Mouse (Mus musculus) left cerebral cortex, postnatal 25 days (tissue): ENCODE data around the gene Fgfr2. TPM values are rescaled to one million over a fixed set of nuclear protein-coding genes. Genes with fewer than 3 reads are reported as not detected.

ENCODE experiments used
- DNase-seq, 2 experiments: peaks; one replicate each; pipeline ENCODE4 v3.0.0; 2022; ENCODE audit warnings: low spot score in 2 of 2, mixed read lengths in 1 of 2
- intact Hi-C: fragments of 180-260 bp; cut with DNase I; formaldehyde crosslinking; loops from one replicate; pipeline ENCODE4 v1.15.1; 2025
- total RNA-seq, 2 experiments: library from RNA; stranded (reverse); gene quantifications; 2 replicates each; pipeline ENCODE4 v1.2.3; 2021

The Fgfr2 gene
- total RNA-seq, 2 experiments from 2014 or later, result 37.1 to 42.0 TPM

DNA sequence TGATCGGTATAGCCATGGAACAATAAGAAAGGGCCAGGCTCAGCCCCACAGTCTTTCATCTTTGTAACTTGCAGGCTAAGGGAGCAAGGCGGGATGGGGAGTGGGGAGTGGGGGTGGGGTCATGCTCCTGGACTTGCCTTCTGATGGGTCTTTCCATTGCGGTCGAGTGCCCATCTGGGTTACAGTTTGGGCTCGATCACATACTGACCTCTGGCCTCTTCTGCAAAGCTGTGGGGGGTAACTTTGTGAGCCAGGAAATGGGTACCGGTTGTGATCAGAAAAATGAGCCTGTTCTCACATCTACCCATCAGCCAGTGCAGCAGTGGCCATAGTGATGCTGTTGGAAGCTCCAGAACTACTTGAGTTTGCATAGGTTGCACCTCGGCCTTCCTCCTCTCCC lies 2164.6 kb downstream of the Fgfr2 start:
- intact Hi-C loops, result no loop called here
- no peak for DNase-seq

DNA sequence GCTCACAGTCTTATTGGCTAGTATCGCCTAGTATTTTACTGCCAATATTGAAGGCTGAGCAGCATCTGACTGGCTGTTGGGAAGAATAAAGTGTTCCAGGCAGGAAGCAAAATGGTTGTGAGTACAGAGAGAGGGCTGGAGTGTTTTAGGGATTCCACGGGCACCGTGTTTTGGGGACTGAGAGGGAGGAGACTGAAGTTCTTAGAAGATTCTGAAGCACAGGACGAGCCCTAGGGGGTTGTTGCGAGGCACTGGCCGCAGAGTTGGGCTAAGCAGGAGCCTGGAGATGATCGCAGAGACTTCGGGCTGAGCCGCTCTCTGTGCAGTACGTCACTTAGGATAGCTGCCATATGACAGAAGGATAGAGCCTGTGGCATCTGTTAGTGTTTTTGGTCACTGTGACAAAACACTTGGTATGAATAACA lies 2169.0 kb downstream of the Fgfr2 start:
- no peak for DNase-seq
- intact Hi-C loops, result no loop called here

DNA sequence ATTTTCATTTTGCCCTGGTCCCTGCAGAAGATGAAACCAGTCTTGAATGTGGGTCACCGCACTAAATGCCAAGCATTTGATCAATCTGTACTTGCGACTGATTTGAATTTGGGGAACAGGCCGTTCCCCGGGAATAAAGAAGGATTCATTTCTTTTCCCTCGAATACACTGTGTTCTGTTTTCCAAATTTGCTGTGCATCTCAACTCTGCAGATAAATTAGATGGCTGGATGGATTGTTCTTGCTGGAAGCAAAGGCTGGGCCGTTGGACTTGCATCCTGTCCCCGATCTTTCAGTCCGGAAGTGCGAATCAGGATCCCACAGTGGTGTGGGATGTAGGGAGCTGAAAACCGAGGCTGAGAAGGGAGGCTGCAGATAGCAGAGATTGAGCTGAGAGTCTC lies 2169.8 kb downstream of the Fgfr2 start:
- intact Hi-C loops, result no loop called here
- DNase-seq, result peak in 1 of 2 experiments; percentile 51

DNA sequence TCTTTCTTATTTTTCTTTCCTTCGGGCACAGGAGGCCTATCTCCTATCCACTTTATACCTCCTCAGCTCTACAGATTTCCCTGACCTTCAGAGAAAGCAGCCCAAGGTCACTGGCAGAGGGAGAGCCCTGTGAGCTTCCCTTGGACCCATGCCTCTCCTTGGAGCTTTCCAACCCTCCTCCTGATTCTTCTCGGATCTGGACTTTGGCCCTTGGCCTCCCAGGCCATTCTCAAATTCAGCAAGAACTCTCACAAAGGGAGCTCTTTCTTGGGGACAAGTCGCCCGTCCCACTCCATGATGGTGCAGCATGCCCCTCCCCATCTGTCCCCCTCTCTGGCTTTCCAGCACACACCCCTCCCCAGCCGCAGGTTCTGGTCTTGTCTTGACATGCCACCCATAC lies 2172.1 kb downstream of the Fgfr2 start:
- intact Hi-C loops, result no loop called here
- no peak for DNase-seq

DNA sequence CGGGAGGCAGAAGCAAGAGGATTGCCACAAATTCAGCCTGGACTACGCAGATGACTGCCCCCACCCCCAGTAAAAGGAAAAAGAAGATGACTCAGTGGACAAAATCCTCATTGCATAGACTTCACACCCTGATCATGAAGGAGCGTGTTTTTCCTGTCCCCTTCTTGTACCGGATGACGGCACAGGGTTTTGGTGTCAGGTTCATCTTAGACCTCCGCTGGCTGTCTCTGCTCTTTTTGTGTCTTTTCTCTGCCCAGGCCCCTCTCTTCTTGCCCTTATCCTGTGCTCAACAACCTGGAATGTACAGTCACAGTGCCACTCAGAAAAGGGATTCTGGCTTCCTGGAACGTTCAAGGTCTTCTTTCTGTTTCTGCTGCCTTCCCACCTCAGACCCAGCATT lies 2172.7 kb downstream of the Fgfr2 start:
- intact Hi-C loops, result no loop called here
- no peak for DNase-seq

DNA sequence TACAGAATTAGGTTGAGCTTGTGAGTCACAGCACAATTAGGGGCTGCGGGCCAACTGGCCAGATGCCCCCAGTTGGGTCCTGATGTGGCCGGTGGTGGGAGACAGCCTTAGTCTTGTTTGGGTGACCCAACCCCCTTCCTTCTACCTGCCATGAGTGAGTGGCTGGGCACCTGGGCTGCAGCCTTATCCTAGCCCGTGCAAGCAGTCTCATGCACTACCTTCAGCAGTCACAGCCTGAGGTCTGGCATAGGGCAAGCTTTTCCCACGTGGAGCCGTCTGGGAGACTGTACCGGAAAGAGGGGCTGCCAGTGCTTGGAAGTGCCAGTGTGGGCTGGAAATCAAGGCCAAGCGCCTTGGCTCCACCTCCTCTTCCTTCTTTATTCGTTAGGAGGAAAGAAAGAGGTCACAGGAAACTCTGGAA lies 2173.8 kb downstream of the Fgfr2 start:
- peak in 1 of 2 experiments; percentile 70 for DNase-seq
- intact Hi-C loops, result no loop called here

DNA sequence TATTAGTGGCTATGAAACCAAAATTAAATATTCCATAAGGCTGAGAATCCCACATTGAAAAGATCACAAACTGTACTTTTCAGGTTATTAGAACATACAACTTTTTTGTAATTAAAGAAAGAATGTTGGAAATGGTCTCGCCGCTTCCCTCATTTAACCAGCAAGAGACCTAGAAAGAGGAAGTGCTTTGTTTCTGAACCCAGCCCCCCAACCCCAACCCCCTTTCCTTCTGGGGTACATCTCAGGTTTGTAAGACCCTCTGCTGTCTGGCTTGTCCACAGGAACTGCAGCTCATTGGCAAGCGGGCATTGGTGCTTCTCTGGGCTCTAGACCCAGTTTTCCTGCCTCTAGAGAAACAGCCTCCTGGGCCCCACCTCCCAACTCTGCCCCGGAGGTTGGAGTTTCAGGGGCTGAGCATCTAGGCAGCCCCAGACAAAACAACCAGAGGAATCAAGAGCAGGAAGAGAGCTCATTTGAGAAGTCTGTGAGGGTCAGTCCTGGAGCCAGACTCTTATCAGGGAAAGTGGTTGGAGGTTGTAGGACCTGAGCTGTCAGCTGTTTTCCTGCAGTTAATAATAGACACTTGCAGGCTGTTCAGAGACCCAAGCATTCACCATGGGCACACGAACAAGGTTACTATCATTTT lies 2174.5 kb downstream of the Fgfr2 start:
- DNase-seq, result no peak
- intact Hi-C loops, result no loop called here

DNA sequence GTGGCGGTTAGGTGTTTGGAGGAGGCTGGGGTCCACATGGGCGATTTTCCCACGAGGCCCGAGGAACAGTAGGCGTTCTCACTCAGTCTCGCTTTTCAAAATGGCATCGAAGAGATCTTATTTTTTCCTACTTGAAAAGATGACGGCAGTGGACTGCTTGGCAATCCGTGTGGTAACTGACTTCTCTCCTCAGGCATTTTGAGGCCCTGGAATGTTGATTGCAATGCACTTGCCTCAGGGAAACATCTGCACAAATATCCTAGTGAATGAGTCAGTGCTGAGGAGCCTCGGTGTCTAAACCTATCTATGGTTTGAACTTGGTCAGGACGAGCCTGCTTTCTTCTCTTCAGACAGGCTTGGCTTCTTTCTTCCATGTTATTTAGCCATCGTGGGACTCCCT lies 2176.8 kb downstream of the Fgfr2 start:
- intact Hi-C loops, result no loop called here
- no peak for DNase-seq

DNA sequence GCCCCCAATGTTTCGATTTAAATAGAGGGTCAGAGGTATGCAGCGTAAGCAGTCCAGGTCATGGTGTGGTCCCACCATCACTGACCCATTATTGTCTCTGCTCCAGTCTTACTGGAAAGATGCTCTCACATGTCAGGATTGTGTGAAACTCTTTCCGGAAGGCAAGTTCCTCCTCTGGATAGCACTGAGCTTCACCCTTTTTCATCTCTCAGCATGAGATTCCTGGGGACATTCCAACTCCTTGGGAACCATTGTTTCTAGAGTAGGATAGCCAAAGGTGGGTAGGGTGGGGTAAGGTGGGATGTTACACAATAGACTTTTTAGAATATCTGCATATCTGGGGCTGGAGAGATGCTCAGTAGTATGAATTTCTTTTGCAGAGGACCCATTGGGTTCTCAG lies 2177.4 kb downstream of the Fgfr2 start:
- intact Hi-C loops, result no loop called here
- DNase-seq, result no peak

DNA sequence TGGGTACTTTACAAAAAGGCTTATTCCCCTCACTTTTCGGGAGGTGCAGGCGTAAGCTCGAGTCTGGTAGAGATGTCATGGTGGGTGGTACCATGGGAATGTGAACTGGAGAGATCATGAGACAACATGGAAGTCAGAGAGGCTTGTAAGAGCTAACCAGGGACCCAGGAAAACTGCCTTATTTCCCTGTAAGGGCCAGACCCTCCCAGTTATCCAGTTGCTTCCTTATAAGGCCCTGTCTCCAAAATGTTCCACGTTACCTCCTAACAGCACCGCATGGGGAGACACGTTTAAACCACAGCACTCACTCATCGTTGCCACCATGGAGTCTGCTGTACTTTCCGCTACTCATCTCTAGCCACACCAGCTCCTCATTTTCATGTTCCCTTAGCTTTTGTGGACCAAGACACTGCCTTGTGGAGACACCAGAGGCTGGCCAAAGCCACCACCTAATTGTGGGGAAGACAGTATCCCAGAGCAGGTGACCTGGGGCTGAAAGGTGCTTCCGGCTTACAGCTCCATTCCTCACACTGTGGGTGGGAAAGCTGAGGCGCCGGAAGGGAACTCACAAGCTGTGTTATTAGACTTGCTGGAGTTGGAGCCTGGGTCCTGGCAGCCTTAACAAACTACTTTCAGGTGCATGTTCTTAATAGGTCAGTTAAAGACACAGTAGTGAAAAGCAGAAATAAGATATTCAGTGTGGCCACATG lies 2178.2 kb downstream of the Fgfr2 start:
- intact Hi-C loops, result no loop called here
- DNase-seq, result no peak

DNA sequence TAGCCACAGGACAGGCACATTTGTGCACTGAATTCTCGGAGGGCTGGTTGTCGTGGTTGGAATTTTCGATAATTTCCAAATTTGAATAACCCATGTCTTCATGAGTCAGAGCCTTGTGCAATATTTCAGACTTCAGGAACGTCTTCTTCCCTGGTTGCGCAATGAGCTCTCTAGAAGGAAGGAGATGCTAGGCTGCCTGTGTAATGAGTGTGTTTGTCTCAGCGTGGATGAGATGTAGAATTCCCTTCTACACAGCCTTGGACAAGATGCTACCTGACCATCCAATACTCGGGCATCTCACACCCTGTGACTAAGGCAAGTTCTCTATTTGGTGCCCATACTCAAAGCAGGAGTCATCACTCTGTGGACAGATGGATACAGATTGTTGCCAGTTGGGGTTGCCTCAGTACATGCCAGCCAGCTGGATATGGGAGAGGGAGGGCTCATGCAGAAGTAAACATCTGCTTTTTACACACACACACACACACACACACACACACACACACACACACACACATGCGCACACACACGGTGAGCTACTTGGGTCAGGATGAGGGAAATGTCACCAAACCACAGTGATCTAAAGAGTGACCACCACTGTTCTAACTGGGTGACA lies 2179.8 kb downstream of the Fgfr2 start:
- intact Hi-C loops, result no loop called here
- no peak for DNase-seq

DNA sequence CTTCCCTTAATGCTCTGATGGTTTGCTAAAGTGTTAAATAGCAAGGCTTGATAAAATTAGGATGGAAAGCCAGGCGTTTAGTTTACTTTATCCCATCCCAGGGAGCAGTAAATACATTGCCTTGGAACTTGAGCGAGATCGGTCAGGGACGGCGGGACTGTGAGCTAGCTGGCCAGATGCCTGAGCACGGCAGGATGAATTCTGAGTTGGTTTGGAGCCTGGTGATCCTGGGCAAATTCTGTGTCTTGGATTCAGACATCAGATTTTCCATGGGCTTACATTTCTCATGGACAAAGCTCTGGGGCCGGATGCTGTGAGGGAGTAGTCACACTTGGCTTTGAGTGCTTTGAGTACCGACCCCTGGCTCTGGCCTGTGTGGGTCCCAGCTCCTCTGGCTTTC lies 2182.4 kb downstream of the Fgfr2 start:
- no peak for DNase-seq
- intact Hi-C loops, result no loop called here

DNA sequence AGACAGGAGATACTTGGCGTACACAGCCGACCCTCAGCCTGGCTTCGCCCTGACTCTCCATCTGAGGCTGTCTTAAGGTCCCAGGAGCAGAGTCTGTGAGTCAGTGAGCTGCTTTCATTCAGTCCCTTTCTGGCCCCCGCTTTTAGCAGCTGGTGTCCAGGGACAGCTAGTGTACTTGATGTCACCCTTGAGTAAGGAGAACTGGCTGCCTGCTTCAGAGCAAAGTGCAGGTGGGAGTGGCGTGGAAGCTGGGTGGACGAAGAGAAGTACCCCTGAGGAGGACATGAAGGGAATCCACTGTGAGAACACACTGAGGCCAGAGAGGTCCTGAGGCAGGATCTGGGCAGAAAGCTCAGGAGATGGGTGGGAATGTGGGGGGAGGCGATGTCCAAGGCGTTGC lies 2184.3 kb downstream of the Fgfr2 start:
- no peak for DNase-seq
- intact Hi-C loops, result no loop called here

DNA sequence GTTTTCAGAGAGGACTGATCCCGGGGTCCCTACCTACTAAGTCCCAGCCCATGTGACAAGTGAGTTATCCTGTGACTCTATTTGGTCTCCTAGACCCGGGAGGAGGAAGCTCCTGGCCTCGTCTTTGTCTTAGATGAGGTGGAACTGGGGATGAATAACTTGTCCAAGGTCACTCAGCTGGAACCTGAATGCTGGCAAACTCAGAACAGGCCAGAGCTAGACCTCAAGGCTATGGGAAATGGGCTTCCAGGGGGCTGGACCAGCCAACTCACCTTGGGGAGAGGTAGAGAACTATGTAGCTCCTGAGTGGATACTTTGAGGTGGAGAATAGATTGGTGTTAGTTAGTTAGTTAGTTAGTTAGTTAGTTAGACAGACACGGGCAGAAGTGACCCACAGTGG lies 2185.1 kb downstream of the Fgfr2 start:
- intact Hi-C loops, result no loop called here
- no peak for DNase-seq

DNA sequence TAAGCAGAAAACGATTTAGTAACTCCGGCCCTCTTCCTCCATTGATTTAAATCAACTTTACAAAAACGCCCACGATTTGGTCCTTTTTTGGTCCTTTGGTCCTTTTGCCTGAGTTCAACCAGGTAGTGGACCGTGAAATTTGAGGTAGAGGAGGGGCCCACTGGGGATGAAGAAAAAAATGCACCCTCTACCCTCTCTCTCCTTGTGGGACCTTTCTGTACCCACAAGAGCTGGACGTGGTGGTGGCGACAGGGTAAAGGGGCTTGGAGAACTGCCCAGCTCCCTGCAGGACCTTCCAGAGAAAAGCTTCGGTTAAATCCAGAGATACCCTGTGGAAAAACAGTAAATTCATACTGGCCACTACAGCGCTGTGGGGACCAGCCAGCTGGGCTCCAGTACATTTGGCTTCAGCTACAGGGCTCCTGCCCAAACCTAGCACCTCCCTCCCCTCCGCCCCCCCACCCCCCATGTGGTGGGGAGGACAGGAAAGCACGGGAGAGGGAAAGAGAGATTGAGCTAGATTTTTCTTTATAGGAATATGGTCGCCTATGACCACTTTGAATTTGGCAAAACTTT lies 2185.8 kb downstream of the Fgfr2 start:
- intact Hi-C loops, result no loop called here
- DNase-seq, result no peak

DNA sequence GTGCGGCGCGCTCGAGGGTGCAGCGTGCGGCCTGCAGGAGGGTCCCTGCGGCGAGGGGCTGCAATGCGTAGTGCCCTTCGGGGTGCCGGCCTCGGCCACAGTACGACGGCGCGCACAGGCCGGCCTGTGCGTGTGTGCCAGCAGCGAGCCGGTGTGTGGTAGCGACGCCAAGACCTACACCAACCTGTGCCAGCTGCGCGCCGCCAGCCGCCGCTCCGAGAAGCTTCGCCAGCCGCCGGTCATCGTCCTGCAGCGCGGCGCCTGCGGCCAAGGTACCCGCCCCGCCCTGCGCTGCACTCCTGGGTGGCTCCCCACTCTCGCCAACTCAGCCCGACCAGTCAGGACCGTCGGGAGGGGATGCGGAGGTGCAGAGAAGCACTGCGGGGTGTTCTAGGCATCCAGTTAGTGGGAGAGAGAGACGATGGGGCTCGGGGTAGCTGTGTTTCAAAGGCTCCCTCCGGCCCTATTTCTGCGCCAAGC lies 2186.6 kb downstream of the Fgfr2 start:
- no peak for DNase-seq
- intact Hi-C loops, result no loop called here

DNA sequence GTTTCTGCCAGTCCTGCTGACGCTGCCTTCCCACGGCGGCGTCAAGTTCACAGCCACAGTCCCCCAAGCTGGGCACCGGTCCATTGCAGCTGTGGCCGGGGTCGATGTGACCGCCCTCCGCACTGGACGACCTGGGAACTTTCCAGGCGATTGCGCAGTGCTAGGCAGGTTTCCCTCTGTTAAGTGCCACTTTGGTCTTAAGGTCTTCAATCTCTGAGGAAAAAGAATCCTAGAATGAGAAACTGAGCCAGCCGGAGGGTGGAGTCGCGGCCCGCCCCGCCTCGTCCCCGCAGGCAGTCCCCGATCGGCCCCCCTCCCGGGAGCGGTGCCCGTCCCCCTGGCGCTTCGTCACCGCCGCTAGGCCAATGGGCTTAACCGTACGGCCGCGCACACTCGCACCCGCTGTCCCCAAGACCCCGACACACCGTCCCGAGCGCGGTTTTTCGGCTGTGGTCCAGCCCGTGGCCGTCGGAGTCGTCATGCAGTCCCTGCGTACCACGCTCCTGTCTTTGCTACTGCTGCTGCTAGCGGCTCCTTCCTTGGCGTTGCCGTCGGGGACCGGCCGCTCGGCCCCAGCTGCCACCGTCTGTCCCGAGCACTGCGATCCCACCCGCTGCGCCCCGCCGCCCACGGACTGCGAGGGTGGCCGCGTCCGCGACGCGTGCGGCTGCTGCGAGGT lies 2187.2 kb downstream of the Fgfr2 start, which contains the start of gene Htra1:
Gene Htra1, plus strand, starts transcription at position 319 of the 679 bp plus-strand sequence.
- intact Hi-C loops, result no loop called here

DNA sequence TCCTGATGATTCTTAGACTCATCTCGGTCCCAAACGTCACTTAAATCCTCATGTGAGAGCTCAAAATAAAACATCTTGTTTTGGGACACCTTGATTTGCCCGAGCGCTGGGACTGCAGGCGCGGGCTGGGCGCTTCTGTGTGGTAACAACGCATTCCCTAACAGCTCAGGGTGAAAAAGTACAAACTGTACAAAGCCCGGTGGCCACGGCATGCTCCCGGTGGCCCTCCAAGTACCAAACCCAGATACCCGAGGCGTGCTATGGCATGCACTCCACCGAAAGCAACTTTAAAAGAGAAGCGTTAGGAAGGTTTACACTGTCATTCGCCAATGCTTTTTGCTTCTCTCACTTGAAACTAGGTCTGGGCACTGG lies 2187.7 kb downstream of the Fgfr2 start:
- DNase-seq, result no peak
- intact Hi-C loops, result no loop called here

More for the DNA sequence above, 2187.2 kb downstream of the Fgfr2 start, which contains the start of gene Htra1:
- DNase-seq, result peak; percentile 68 to 82

DNA sequence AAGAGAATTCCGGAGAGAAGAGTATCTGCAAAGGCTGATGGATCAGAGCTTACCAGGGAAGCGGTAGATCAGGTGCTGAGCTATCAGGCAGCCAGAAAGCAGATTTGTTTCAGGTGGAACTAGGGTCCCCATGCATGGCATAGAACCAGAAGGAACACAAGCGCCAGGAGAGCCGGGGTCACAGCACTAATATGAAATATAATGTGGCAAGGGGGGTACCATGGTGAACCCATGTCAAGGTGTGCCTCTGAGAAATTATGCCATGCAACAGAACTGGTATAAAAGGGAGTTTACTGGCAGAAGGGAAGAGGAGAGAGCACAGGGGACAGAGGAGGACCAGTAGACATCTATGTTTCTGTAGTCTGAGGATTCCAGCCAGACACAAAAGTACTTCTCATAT lies 2188.5 kb downstream of the Fgfr2 start:
- intact Hi-C loops, result no loop called here
- no peak for DNase-seq

DNA sequence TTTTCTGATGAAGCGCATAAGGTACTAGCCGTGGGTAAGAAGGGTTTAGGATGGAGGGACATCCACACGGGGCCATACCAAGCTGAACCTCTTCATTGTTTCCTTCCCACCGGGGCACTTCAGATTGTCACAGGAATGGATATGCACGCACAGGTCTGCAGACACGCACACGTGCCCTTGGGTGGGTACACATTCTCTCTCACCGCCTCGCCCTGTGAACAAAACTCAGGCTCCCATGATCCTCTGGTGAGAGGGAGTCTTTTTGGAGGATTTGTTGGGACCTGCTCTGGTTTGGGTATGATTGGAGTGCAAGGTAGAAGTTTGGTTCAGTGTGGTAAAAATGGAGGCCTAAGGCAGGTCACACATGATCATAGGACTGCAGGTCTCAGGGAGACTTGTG lies 2190.2 kb downstream of the Fgfr2 start:
- DNase-seq, result no peak
- intact Hi-C loops, result no loop called here
